Mouse (Mus musculus): ENCODE data around the gene Flt3. TPM values are rescaled to one million over a fixed set of nuclear protein-coding genes. Genes with fewer than 3 reads are reported as not detected.
A peak's percentile ranks its signal among the peaks of the same experiment; 100 is the strongest.

The Flt3 gene
- total RNA-seq, 1 experiment from 2014 or later: 0.07 TPM

- DNase-seq: no peak
These were observed 46.0 kb downstream of the Flt3 start for GRCm38 (mm10) chr5:147354161-147354780.

DNA sequence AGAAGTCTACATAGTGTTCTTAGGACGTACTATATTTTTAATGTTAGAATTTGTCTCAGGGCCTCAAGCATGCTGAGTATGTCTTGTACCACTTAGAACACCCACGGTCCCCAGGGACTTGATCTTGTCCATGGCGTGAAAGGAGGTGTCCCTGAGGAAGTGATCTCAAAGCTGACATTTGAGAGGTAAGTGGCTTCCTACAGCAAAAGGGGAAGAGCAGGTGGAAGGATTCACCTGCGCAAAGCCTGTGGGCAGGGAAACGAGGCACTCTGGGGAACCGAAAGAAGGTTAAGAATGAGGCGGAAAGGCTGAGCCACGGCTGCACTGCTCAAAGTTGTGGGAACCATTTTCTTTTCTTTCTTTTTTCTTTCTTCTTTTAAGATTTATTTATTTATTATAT, 48.4 kb downstream of the Flt3 start:
- DNase-seq: no peak

DNA sequence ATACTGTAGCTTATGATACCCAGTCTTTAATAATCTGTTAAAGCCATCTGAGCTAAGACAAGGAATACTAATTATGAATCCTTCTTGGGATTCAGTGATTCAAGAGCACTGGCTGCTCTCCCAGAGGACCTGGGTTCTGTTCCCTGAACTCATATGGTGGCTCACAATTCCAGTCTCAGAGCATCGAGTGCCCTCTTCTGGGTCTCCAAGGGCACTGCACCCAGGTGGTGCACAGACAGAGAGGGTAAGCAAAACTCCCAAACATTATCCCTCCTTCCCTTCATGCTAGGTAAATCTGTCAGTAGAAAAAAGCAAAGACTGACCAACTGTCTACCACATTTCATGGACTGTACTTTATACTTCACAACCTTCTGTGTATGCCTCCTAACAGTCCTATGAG, 54.3 kb downstream of the Flt3 start:
- DNase-seq: no peak

DNA sequence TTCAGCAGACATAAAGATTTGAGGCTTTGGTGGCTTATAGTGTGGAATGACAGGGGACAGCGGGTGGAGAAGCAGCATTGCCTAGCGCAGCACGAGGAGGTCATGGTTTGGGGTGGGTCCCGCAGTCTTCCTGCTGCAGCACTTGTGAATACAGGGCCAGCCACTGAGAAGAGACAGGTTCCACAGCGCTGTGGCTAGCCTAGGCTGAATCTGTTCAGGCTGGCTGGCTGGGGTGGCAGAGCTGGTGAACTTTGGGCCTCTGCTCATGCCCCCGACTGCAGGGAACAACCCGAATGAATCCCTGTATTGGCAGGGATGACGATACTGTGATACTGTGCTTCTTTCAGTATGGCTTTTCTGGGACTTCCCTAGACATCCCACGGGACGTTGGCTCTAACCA, 56.4 kb downstream of the Flt3 start:
- no peak for DNase-seq

- DNase-seq: no peak
These were observed 57.4 kb downstream of the Flt3 start for GRCm38 (mm10) chr5:147342901-147343300.

GRCm38 (mm10) chr5:147340741-147341414, 59.4 kb downstream of the Flt3 start:
- peak; percentile 27 for DNase-seq

GRCm38 (mm10) chr5:147339560-147339959, 60.7 kb downstream of the Flt3 start:
- DNase-seq: no peak

DNA sequence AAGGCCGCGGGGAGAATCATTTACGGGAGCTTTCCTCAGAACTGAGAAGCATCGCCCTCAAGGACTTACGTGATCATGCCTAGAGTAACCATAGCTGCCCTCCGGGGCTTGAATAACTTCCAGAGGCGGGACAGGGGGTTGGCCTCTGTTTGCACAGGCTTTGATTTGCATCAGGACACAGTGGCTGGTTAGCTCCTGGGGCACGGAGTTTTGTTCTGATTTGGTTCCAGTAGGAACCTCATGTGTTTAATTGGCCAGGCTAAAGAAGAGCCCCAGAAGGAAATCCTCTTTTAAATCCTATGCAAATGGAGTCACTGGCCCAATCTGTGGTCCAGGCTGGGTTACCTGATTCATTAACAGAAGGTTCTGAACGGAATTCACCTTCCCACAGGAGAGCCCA, 61.3 kb downstream of the Flt3 start:
- peak; percentile 14 for DNase-seq

- DNase-seq: no peak
These were observed 67.6 kb downstream of the Flt3 start for GRCm38 (mm10) chr5:147332711-147333110.

GRCm38 (mm10) chr5:147331547-147331946, 68.7 kb downstream of the Flt3 start:
- DNase-seq: peak; percentile 71

DNA sequence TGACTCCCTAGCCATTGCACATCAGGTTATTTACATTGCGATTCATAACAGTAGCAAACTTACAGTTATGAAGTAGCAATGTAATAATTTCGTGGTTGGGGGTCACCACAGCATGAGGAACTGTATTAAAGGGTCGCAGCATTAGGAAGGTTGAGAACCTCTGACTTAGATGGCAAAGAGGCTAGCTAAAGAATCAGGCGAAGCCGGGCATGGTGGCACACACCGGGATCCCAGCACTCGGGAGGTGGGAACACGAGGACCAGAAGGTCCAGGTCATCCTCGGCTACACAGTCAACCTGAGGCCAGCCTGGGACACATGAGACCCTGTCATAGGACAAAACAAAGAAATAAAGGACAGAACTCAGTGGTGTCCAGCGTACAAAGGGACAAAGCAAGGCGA, 70.3 kb downstream of the Flt3 start:
- no peak for DNase-seq

DNA sequence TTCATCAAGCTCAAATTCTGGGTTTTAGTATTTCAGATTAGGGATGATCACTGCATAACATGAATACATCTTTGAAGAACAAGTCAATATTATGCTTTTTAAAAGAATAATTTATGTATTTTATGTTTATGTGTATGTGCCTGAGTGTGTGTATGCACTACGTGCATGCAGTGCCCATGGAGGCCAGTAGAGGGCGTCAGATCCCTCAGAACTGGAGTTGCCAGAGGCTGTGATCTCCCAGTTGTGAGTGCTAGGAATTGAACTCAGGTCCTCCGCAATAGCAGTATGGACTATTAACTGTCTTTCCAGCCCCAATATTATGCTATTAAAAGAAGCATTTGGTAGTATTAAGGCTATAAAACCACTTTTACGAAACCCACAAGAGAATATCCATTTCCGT, 72.7 kb downstream of the Flt3 start:
- no peak for DNase-seq

DNA sequence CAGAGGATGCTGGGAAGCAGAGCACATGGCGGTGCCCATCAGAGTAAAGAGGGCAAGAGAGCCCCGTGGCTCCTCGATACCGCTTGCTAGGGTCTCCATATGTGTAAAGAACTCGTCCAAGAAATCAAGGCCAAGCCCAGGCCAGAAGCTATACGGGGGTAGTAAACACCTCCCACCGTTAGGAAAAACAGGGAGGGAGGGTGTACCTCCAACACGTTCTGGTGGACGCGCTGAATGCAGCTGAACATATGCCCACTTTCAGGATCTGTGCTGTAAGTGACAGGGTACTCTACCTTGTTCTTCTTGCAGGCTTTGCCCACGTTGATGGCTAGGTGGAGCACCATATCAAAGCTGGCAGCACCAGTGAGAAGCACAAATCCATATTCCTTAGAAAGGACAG, 74.4 kb downstream of the Flt3 start:
- no peak for DNase-seq

GRCm38 (mm10) chr5:147323237-147323917, 76.9 kb downstream of the Flt3 start:
- peak; percentile 87 for DNase-seq

DNA sequence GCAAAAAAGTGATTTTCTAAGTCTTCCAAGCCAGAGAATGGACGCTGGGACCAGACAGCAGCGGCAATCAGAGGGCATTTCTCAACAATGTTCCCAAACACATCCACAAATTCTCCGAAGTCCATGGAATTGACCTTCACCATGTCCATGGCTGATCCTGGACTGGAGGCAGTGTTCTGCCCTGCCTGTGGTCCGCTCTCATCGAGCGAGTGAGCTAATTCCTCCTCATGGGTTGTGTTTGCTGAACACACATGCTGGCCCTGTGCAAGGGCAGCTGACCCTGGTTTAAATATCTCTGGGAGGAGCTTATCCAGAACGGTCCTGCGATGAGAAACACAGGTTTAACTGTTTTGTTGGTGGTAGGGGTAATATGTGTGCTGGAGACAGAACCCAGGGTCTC, 78.1 kb downstream of the Flt3 start, which contains the start of gene Urad:
TSS of gene Urad (minus strand) at position 258 of the 400 bp plus-strand sequence.
- DNase-seq: no peak

DNA sequence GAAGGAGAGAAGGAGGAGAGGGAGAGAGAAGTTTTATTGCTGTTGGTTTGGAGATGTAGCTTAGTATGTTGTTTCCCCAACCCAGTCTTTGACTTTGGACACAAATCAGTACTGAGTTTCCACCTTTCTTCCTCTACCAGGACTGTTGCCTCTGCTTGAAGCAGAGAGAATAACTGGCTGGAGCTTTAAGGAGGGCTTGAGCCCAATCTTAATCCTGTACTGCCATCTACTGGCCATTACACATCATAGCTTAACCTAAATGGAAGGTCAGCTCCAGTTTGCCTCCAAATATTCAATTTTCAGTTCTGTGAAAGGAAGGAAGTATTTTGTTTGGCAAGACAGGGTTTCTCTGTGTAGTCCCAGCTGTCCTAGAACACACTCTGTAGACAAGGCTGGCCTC, 80.6 kb downstream of the Flt3 start:
- DNase-seq: peak; percentile 50

DNA sequence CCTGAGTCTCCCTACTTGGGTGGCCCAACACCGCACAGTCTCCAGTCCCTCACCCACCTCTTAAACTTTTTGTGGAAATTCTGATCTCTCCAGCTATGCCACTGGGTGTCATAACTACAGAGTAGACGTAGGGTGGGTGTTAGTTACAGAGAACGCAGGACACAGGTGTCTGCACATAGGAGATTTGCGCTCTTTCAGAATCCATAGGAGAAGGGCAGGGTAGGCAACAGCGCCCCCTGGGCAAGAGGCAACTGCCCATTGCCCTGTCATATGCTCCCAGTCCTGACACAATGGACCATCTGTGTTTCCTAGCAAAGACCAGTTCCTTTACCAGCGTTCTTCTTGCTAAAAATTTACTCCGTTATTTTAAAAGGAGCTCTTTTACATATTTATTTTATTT, 82.3 kb downstream of the Flt3 start:
- no peak for DNase-seq

DNA sequence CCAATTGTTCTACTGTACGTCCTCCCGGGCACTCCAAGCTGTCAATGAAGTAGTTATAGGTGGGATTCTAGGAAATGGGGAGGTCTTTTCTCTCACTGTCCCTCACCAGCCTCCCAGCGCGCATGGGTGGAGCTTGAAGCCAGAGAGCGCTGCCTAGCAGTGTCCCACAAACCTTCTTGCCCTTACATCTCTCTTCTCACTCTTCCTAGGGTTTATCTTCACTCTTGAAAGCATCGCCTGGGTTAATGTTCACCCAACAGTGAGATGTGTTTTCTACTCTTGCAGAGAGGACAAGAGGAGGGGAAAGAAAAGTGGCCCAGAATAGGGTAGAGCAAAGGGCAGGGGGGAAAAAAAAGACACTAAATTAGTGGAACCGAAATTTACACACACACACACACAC, 83.0 kb downstream of the Flt3 start:
- no peak for DNase-seq

DNA sequence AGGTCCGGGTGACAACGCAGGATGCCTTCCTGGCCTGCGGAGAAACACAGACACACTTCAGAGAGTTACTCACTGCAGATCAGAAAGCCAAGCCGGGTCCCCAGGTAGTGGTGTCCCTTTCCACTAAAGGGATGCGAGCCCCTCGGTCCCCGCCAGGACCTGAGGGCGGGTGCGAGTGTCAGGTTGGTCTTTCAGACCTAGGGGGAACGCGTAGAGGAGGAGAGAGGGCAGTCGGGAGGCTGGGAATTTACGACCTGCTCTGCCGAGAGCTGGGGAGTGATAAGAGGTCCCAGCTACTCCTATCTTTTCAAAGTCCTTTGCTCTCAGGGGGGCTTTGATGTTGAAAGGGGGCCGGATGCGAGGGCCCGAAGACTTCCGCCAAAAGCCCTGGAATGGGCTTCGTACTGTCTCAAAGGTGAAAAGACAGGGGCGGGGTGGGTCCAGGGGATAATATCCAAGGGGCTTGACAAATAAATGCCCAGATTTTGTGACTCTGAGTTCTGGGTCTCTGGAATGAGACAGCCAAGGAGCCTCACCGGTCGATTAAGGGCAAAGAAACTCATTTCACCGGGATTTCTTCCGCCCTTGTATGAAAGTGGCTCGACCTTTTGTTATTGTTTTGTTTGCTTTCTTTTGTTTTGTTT, 84.7 kb downstream of the Flt3 start:
- DNase-seq: no peak

DNA sequence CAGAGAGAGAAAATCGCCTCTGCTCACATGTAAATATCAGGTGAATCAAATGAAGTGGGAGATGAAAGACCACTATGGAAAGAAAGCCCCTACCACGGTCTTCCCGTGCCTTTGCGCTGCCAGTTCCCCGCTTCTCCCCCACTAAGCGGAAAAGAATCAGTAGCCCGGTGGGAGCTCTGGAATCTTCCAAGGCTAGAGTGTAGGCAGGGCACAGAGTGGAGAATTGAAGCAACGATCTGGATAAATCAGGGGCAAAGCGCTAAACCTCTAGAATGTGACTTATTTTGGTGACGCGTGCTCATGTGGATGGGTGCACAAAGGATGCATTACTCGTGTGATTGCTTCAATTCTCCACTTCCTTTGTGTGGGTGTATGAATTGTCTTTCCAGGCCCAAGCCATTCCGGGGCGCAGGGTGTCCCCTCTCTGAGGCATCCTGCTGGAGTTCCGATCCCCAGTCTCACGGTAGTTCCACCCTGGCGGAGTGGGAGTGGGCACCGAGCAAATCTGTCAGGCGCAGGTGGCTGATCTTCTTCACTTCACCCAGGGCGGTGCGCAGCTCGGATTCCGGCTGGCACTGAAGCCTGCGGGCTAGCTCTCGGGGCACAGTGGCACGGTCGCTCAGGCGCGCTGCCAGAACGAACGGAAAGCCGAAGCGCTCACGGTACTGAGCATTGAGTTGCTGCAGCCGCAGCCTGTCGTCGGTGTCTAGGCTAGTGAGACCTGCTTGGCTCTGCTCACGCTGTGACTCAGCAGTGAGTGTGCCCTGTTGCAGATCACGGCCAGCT, 85.5 kb downstream of the Flt3 start:
- DNase-seq: peak; percentile 55

GRCm38 (mm10) chr5:147312830-147313685, 87.2 kb downstream of the Flt3 start:
- DNase-seq: no peak

Data from adrenal gland, postnatal 14 days (tissue).